Mouse (Mus musculus) midbrain, postnatal 0 days (tissue): ENCODE results near the gene Fis1. TPM values are rescaled to one million over a fixed set of nuclear protein-coding genes. Genes with fewer than 3 reads are reported as not detected.

Experiments
- ATAC-seq: fragments of 200-750 bp; cut with Nextera tagmentation; 2 replicates; pipeline ENCODE4 v1.8.0; 2017; ENCODE audit warnings: moderate number of reproducible peaks, mild to moderate bottlenecking, moderate TSS enrichment, moderate library complexity; ENCODE audit not compliant: low FRiP score
- DNase-seq: peaks from one replicate; pipeline ENCODE4 v3.0.0-alpha.2; 2015; ENCODE audit warnings: low spot score
- H3K27ac ChIP-seq: fragments of 300-500 bp; sonication (generic); 2 replicates; pipeline ENCODE4 v1.5.1; 2014; ENCODE audit warnings: low read depth, mild to moderate bottlenecking, low read length, mixed read lengths
- H3K27me3 ChIP-seq: fragments of 300-500 bp; sonication (generic); 2 replicates; pipeline ENCODE4 v1.6.1; 2014; ENCODE audit warnings: low read length, control low read depth, mixed read lengths; ENCODE audit not compliant: insufficient read depth
- H3K36me3 ChIP-seq: fragments of 300-500 bp; sonication (generic); 2 replicates; pipeline ENCODE4 v1.6.1; 2014; ENCODE audit warnings: low read length, control low read depth, mixed read lengths; ENCODE audit not compliant: insufficient read depth
- H3K4me1 ChIP-seq: fragments of 300-500 bp; sonication (generic); 2 replicates; pipeline ENCODE4 v1.6.1; 2014; ENCODE audit warnings: mild to moderate bottlenecking, control low read depth, antibody characterized with exemption, low read length, mixed read lengths; ENCODE audit not compliant: insufficient read depth
- H3K4me2 ChIP-seq: fragments of 300-500 bp; sonication (generic); 2 replicates; pipeline ENCODE4 v1.6.1; 2014; ENCODE audit warnings: low read depth, mild to moderate bottlenecking, low read length, mixed read lengths; ENCODE audit not compliant: poor library complexity, severe bottlenecking
- H3K4me3 ChIP-seq: fragments of 300-500 bp; sonication (generic); 2 replicates; pipeline ENCODE4 v1.5.1; 2014; ENCODE audit warnings: low read depth, mild to moderate bottlenecking, low read length, moderate library complexity
- H3K9ac ChIP-seq: fragments of 300-500 bp; sonication (generic); replicated peaks from 2 replicates; pipeline ENCODE4 v1.6.1; 2014; ENCODE audit warnings: mild to moderate bottlenecking, low read length, moderate library complexity, mixed read lengths; ENCODE audit not compliant: poor library complexity, severe bottlenecking
- H3K9me3 ChIP-seq: fragments of 300-500 bp; sonication (generic); 2 replicates; pipeline ENCODE4 v1.6.1; 2016; ENCODE audit warnings: low read length, control low read depth
- CTCF ChIP-seq: IDR thresholded peaks from 2 replicates; pipeline ENCODE4 v1.5.1; 2016; ENCODE audit warnings: antibody characterized with exemption, mild to moderate bottlenecking
- WGBS: fragments of 180-500 bp; shearing (Covaris S2); extraction: QIAGEN DNeasy Blood & Tissue Kit; methylation state at CpG from one replicate; pipeline ENCODE4 v1.1.7; 2014; 5-methylcytosine and 5-hydroxymethylcytosine counted together
- polyA plus RNA-seq: library from polyadenylated mRNA; unstranded; fragments of >200 nt; fragmentation: Nextera tagmentation; extraction: Ambion mirVana; gene quantifications from 2 replicates; pipeline ENCODE4 v1.2.1, GENCODE M21; 2015
- total RNA-seq: library from RNA; depleted of rRNA; stranded (reverse); fragments of >200 nt; gene quantifications from 2 replicates; pipeline ENCODE4 v1.2.3, GENCODE M21; 2014

Gene Fis1
- total and polyA plus RNA-seq, 2 experiments from 2014 or later, result 217 to 391 TPM

DNA sequence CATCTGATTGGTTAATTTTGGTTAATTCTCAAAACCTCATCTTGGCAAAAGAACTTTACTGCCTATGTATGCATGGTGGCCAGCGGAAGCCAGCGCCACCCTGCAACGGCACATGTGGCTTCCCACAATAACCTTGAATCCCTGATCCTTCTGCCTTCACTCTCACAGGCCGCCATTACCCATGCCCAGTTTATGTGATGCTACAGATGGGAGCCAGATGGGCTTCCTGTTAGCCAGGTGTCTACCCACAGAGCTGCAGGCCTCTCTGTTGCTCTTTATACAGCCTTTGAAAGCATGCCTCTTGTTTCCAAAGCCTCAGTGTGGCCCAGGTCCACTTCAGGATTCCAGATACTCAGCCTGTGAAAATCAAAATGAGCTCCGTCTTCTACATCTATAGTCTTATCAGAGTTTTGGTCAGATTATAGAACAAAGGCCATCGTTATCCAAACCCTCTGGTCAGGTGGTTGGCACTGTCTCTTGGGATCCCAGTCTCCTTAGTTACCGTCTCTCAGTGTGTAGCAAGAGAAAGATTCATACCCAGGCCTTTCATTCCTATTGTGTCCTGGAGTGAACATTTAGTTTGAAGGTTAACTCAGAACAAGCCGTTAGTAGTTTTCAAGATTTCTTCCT, 35.3 kb upstream of the Fis1 start:
- Histone ChIP-seq H3K4me1 (0 out of 2 replicates have a peak, but pooled peaks cover 4% of the 10 kb centered on the region), H3K27me3 (no peaks in the 10 kb centered on the region), H3K27ac (no peak overlapping the region), H3K9ac (no peak overlapping the region), H3K36me3 (peaks cover 12% of the 10 kb centered on the region), H3K4me3 (no peak overlapping the region), H3K9me3 (no peaks in the 10 kb centered on the region), H3K4me2 (no peak overlapping the region)
- 96% methylated on average over 8 of the region's 8 CpGs for WGBS
- no peak for TF ChIP-seq CTCF
- DNase-seq (no peak), ATAC-seq (no peak)

DNA sequence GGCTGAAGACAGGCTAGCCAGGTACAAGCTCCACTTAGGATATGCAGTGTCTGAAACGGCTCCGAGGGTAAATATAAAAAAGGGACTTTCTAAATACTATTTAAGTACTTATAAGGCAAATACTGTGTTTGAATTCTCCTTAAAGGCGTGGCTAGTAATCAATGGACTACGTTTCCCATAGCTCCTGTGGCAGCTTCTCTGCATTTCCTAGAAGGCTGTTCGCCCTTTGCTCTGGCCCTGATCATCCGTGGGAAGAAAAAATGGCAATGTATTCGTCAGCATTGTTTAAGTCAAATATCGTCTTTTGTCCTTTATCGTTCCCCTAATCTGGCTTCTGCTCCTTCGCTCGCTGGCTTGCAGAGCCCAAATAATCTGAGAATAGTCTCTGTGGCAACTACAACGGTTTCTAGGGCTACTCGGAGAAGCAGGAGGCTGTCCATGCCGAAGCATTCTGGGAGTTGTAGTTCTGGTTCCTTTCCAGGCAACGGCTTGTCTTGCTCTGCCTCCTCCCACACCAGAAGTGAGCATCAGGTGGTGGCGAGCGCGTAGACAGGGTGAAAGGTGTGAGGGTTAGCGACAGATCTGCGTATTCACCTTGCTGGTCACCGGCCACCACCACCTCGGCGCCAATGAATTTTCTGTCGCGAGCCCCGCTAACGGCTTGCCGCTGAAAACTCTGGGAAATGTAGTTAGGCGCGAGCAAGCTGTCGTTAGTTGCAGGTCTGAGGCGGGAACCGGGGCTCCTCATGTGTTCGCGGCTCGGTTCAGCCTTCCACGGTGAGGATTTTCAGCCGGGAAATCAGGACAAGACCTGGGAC, 34.2 kb upstream of the Fis1 start:
- no peaks in the 10 kb centered on the region for H3K9me3 ChIP-seq
- TF ChIP-seq CTCF, result no peak
- WGBS, result 4% methylated on average over 38 of the region's 38 CpGs

GRCm38 (mm10) chr5:136919546-136920301, 33.4 kb upstream of the Fis1 start:
- no peak for TF ChIP-seq CTCF
- H3K9ac ChIP-seq, result peak overlapping the region; percentile 74
- H3K4me2 ChIP-seq, result peak overlapping the region; percentile 83
- peak overlapping the region; percentile 57 for H3K4me3 ChIP-seq
- H3K9me3 ChIP-seq, result no peaks in the 10 kb centered on the region
- 0 out of 2 replicates have a peak, but pooled peaks cover 4% of the 10 kb centered on the region for H3K4me1 ChIP-seq
- H3K36me3 ChIP-seq, result no peaks in the 10 kb centered on the region
- H3K27me3 ChIP-seq, result no peaks in the 10 kb centered on the region
- ATAC-seq, result peak; percentile 31
- 20% methylated on average over 18 of the region's 18 CpGs for WGBS
- no peak for DNase-seq
- peak overlapping the region; percentile 82; the same call in 1 of the 2 replicates for H3K27ac ChIP-seq

More for the DNA sequence above, 34.2 kb upstream of the Fis1 start:
- Histone ChIP-seq H3K4me3 (peak overlapping the region; percentile 57), H3K36me3 (0 out of 2 replicates have a peak, but pooled peaks cover under 1% of the 10 kb centered on the region), H3K9ac (peak overlapping the region; percentile 74), H3K27ac (peak overlapping the region; percentile 82), H3K4me1 (0 out of 2 replicates have a peak, but pooled peaks cover 4% of the 10 kb centered on the region), H3K27me3 (no peaks in the 10 kb centered on the region), H3K4me2 (peak overlapping the region; percentile 83)
- peak; percentile 94 for DNase-seq
- peak; percentile 81 for ATAC-seq

- Histone ChIP-seq H3K27ac (no peak overlapping the region), H3K9ac (no peak overlapping the region), H3K4me3 (no peak overlapping the region), H3K27me3 (no peaks in the 10 kb centered on the region), H3K9me3 (no peaks in the 10 kb centered on the region), H3K4me2 (no peak overlapping the region), H3K4me1 (0 out of 2 replicates have a peak, but pooled peaks cover 4% of the 10 kb centered on the region), H3K36me3 (no peaks in the 10 kb centered on the region; the same call in 1 of the 2 replicates)
- no peak for ATAC-seq
- DNase-seq, result no peak
- 89% methylated on average over 9 of the region's 9 CpGs for WGBS
- TF ChIP-seq CTCF, result no peak
Measured at GRCm38 (mm10) chr5:136922830-136923229, 30.2 kb upstream of the Fis1 start.

- H3K4me1 ChIP-seq, result 0 out of 2 replicates have a peak, but pooled peaks cover 4% of the 10 kb centered on the region
Measured at GRCm38 (mm10) chr5:136923751-136924478, 29.2 kb upstream of the Fis1 start.

More at GRCm38 (mm10) chr5:136923751-136924478, 29.2 kb upstream of the Fis1 start:
- Histone ChIP-seq H3K4me3 (no peak overlapping the region), H3K27ac (no peak overlapping the region), H3K9ac (no peak overlapping the region), H3K4me2 (no peak overlapping the region), H3K27me3 (no peaks in the 10 kb centered on the region), H3K36me3 (no peaks in the 10 kb centered on the region; the same call in 1 of the 2 replicates), H3K9me3 (no peaks in the 10 kb centered on the region)
- 79% methylated on average over 7 of the region's 7 CpGs for WGBS
- no peak for DNase-seq
- no peak for ATAC-seq
- TF ChIP-seq CTCF, result no peak
